Mouse (Mus musculus): ENCODE results near the gene Trim2. TPM values are rescaled to one million over a fixed set of nuclear protein-coding genes. Genes with fewer than 3 reads are reported as not detected.

Trim2 gene
- polyA plus RNA-seq, 1 experiment from 2014 or later, result 1.9 TPM

- DNase-seq (ENCODE audit: low spot score), result no peak
Observed at GRCm38 (mm10) chr3:84324000-84324399, 17.3 kb upstream of the Trim2 start.

GRCm38 (mm10) chr3:84319504-84319903, 12.8 kb upstream of the Trim2 start:
- no peak for DNase-seq (ENCODE audit: low spot score)

- no peak for DNase-seq (ENCODE audit: low spot score)
Observed at GRCm38 (mm10) chr3:84318865-84319264, 12.2 kb upstream of the Trim2 start.

GRCm38 (mm10) chr3:84314651-84315191, 8.0 kb upstream of the Trim2 start:
- DNase-seq (ENCODE audit: low spot score), result peak; percentile 72

GRCm38 (mm10) chr3:84313801-84314541, 7.3 kb upstream of the Trim2 start:
- no peak for DNase-seq (ENCODE audit: low spot score)

GRCm38 (mm10) chr3:84313003-84313800, 6.5 kb upstream of the Trim2 start:
- peak; percentile 66 for DNase-seq (ENCODE audit: low spot score)

- no peak for DNase-seq (ENCODE audit: low spot score)
Observed at GRCm38 (mm10) chr3:84312326-84312725, 5.6 kb upstream of the Trim2 start.

GRCm38 (mm10) chr3:84307516-84307915, 839 bp upstream of the Trim2 start:
- no peak for DNase-seq (ENCODE audit: low spot score)

- DNase-seq (ENCODE audit: low spot score), result no peak
Observed at GRCm38 (mm10) chr3:84305722-84306510, 761 bp downstream of the Trim2 start.

- DNase-seq (ENCODE audit: low spot score), result peak; percentile 86
Observed at GRCm38 (mm10) chr3:84305010-84305692, 1.5 kb downstream of the Trim2 start.

GRCm38 (mm10) chr3:84304339-84305009, 2.2 kb downstream of the Trim2 start:
- peak; percentile 20 for DNase-seq (ENCODE audit: low spot score)

GRCm38 (mm10) chr3:84303395-84303949, 3.2 kb downstream of the Trim2 start:
- DNase-seq (ENCODE audit: low spot score), result no peak

GRCm38 (mm10) chr3:84302273-84302672, 4.4 kb downstream of the Trim2 start:
- no peak for DNase-seq (ENCODE audit: low spot score)

GRCm38 (mm10) chr3:84301674-84302073, 5.0 kb downstream of the Trim2 start:
- DNase-seq (ENCODE audit: low spot score), result no peak

- no peak for DNase-seq (ENCODE audit: low spot score)
Observed at GRCm38 (mm10) chr3:84298186-84298585, 8.5 kb downstream of the Trim2 start.

GRCm38 (mm10) chr3:84296676-84297075, 10.0 kb downstream of the Trim2 start:
- no peak for DNase-seq (ENCODE audit: low spot score)

- no peak for DNase-seq (ENCODE audit: low spot score)
Observed at GRCm38 (mm10) chr3:84294734-84295133, 11.9 kb downstream of the Trim2 start.

GRCm38 (mm10) chr3:84293666-84294595, 12.7 kb downstream of the Trim2 start:
- DNase-seq (ENCODE audit: low spot score), result no peak

GRCm38 (mm10) chr3:84292238-84292637, 14.4 kb downstream of the Trim2 start:
- DNase-seq (ENCODE audit: low spot score), result no peak
